Mouse (Mus musculus): ENCODE measurements around the gene Piwil1.

GRCm38 (mm10) chr5:128706467-128706866 lies 4.1 kb downstream of the Piwil1 start:
- peak; percentile 52 for TF ChIP-seq CTCF (IDR thresholded peaks at IDR 0.05; ENCODE audit: low read depth, low read length)
- no peak for TF ChIP-seq POLR2A (IDR thresholded peaks at IDR 0.05; ENCODE audit: insufficient read depth, low read length)

Measured in ES-Bruce4 (cell line).